Mouse (Mus musculus) C2C12 (cell line): ENCODE measurements around the gene Pin4.

Experiments
- CTCF ChIP-seq: IDR thresholded peaks from one replicate; pipeline ENCODE4 v1.5.1; 2011; ENCODE audit not compliant: control insufficient read depth, insufficient read depth, insufficient read length
- MYOD1 ChIP-seq: IDR thresholded peaks from one replicate; pipeline ENCODE4 v1.6.1; 2011; ENCODE audit warnings: low read depth; ENCODE audit not compliant: control insufficient read depth, insufficient read length

DNA sequence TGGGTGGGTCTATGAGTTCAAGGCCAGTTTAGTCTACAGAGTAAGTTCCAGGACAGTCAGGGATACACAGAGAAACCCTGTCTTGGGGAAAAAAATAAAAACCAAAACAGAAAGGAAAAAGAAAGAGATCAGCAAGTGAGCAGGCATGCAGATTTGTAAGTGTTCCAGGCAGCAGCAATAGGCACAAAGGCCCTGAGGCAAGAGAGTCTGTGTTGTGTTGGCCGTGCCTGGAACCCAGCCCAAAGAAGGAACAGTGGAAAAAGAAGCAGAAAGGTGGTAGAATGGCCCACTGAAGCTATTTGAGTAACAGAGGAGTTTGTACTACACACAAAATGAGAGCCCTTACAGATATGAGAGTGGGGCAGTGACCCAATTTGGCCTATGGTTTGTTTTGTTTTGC, 50.5 kb downstream of the Pin4 start:
- TF ChIP-seq CTCF (no peak), MYOD1 (no peak)
